Mouse (Mus musculus) embryonic facial prominence, embryonic 12.5 days (tissue): ENCODE results near the gene Ptprr. TPM values are rescaled to one million over a fixed set of nuclear protein-coding genes. Genes with fewer than 3 reads are reported as not detected.
A peak's percentile ranks its signal among the peaks of the same experiment; 100 is the strongest.

Experiments used
- ATAC-seq: fragments of 200-750 bp; cut with Nextera tagmentation; 2 replicates; pipeline ENCODE4 v1.8.0; 2017; ENCODE audit not compliant: insufficient number of reproducible peaks, insufficient read depth, low FRiP score, low TSS enrichment
- H3K27ac ChIP-seq: fragments of 300-500 bp; sonication (generic); 2 replicates; pipeline ENCODE4 v1.5.1; 2016; ENCODE audit warnings: mild to moderate bottlenecking
- H3K27me3 ChIP-seq: fragments of 300-500 bp; sonication (generic); 2 replicates; pipeline ENCODE4 v1.6.1; 2016; ENCODE audit warnings: mild to moderate bottlenecking, moderate library complexity
- H3K36me3 ChIP-seq: fragments of 300-500 bp; sonication (generic); 2 replicates; pipeline ENCODE4 v1.6.1; 2016; ENCODE audit warnings: mild to moderate bottlenecking
- H3K4me1 ChIP-seq: fragments of 300-500 bp; sonication (generic); 2 replicates; pipeline ENCODE4 v1.6.1; 2016
- H3K4me2 ChIP-seq: fragments of 300-500 bp; sonication (generic); replicated peaks from 2 replicates; pipeline ENCODE4 v1.6.1; 2016; ENCODE audit warnings: mild to moderate bottlenecking, moderate library complexity
- H3K4me3 ChIP-seq: fragments of 300-500 bp; sonication (generic); 2 replicates; pipeline ENCODE4 v1.5.1; 2016; ENCODE audit warnings: mild to moderate bottlenecking
- H3K9ac ChIP-seq: fragments of 300-500 bp; sonication (generic); 2 replicates; pipeline ENCODE4 v1.6.1; 2016; ENCODE audit warnings: mild to moderate bottlenecking, moderate library complexity
- H3K9me3 ChIP-seq: fragments of 300-500 bp; sonication (generic); 2 replicates; pipeline ENCODE4 v1.6.1; 2016; ENCODE audit warnings: mild to moderate bottlenecking, moderate library complexity
- WGBS: fragments of 180-500 bp; shearing (Covaris S2); methylation state at CpG from one replicate; pipeline ENCODE4 v1.1.7; 2016; 5-methylcytosine and 5-hydroxymethylcytosine counted together
- polyA plus RNA-seq: library from polyadenylated mRNA; unstranded; fragments of >200 nt; fragmentation: Nextera tagmentation; extraction: Ambion mirVana; gene quantifications from 2 replicates; pipeline ENCODE4 v1.2.1, GENCODE M21; 2016

Gene Ptprr
- polyA plus RNA-seq, 1 experiment from 2014 or later = 5.9 TPM

DNA sequence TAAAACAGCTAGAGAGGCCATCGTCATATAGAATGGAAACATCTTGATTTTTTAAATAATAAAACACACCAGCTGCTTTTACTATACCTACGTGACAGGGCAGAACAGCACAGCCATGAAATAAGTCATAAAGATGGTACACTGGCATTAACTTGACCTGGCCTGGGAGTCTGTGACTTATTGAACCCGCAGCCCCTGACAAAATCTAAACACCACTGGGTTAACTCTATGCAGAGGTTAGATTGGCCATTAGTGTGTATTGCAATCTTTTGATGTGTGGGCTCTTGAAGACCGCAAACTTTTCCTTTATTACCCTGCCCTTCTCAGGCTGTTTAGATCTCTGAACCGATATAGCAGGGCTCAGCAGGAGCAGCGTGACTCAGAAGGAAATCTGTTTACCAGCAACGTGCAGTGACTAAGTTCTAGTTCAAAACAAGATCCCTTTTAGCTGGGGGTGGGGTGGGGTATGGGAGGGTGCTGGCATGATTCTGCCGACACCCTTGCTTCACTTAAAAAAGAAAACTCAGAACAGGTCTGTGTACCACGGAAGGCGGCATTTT lies 157.4 kb downstream of the Ptprr start:
- H3K4me3 ChIP-seq = no peak overlapping the region

GRCm38 (mm10) chr10:116177390-116178179 lies 159.6 kb downstream of the Ptprr start:
- H3K4me1 ChIP-seq = no peaks in the 10 kb centered on the region
- H3K27ac ChIP-seq = no peak overlapping the region
- H3K27me3 ChIP-seq = no peaks in the 10 kb centered on the region
- WGBS = 53% methylated on average over 21 of the region's 21 CpGs
- no peaks in the 10 kb centered on the region for H3K9me3 ChIP-seq
- H3K9ac ChIP-seq = no peak overlapping the region
- H3K4me3 ChIP-seq = no peak overlapping the region
- H3K4me2 ChIP-seq = no peak overlapping the region; the same call in 1 of the 2 replicates
- H3K36me3 ChIP-seq = no peaks in the 10 kb centered on the region
- no peak; the same call in 1 of the 2 replicates for ATAC-seq

More for the DNA sequence above, 157.4 kb downstream of the Ptprr start:
- ATAC-seq = no peak
- no peak overlapping the region for H3K4me2 ChIP-seq
- no peaks in the 10 kb centered on the region for H3K27me3 ChIP-seq
- no peaks in the 10 kb centered on the region for H3K4me1 ChIP-seq
- H3K27ac ChIP-seq = no peak overlapping the region
- no peaks in the 10 kb centered on the region for H3K36me3 ChIP-seq
- no peaks in the 10 kb centered on the region for H3K9me3 ChIP-seq
- no peak overlapping the region for H3K9ac ChIP-seq
- 63% methylated on average over 10 of the region's 10 CpGs for WGBS

DNA sequence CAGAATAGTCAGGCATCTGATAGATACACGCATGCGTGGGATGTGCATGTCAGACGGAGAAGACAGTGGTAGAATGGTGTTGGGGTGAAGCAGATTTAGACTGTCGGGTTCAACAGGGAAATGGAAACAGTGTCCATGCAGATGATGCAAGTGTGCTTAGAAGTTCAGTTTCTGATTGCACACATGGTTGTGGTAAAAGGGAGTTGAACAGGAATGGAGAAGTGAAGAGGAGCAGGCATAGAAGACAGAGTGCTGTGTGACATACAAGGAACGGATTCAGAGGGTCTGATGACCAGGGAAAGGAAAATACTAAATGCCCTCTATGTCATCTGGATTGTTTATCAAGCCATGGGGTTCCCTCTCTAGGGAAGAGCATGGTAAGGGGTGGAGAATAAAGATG lies 163.2 kb downstream of the Ptprr start:
- no peak overlapping the region for H3K4me2 ChIP-seq
- no peaks in the 10 kb centered on the region for H3K36me3 ChIP-seq
- no peaks in the 10 kb centered on the region for H3K9me3 ChIP-seq
- no peak overlapping the region for H3K4me3 ChIP-seq
- 83% methylated on average over 5 of the region's 5 CpGs for WGBS
- no peaks in the 10 kb centered on the region for H3K27me3 ChIP-seq
- no peak for ATAC-seq
- H3K4me1 ChIP-seq = no peaks in the 10 kb centered on the region
- no peak overlapping the region for H3K9ac ChIP-seq
- no peak overlapping the region for H3K27ac ChIP-seq

- H3K4me2 ChIP-seq = no peak overlapping the region
- 86% methylated on average over 5 of the region's 5 CpGs for WGBS
- no peaks in the 10 kb centered on the region for H3K9me3 ChIP-seq
- no peak overlapping the region for H3K27ac ChIP-seq
- H3K4me3 ChIP-seq = no peak overlapping the region
- no peaks in the 10 kb centered on the region for H3K27me3 ChIP-seq
- H3K4me1 ChIP-seq = no peaks in the 10 kb centered on the region
- H3K36me3 ChIP-seq = no peaks in the 10 kb centered on the region
- H3K9ac ChIP-seq = no peak overlapping the region
- ATAC-seq = no peak
These were observed 164.2 kb downstream of the Ptprr start for GRCm38 (mm10) chr10:116182221-116182620.

- Histone ChIP-seq H3K36me3 (no peaks in the 10 kb centered on the region), H3K4me1 (no peaks in the 10 kb centered on the region), H3K4me3 (no peak overlapping the region), H3K4me2 (no peak overlapping the region), H3K9me3 (no peaks in the 10 kb centered on the region), H3K27me3 (no peaks in the 10 kb centered on the region), H3K9ac (no peak overlapping the region), H3K27ac (no peak overlapping the region)
- no peak for ATAC-seq
- 70% methylated on average over 3 of the region's 3 CpGs for WGBS
These were observed 165.2 kb downstream of the Ptprr start for GRCm38 (mm10) chr10:116183258-116183657.

GRCm38 (mm10) chr10:116191724-116192123 lies 173.7 kb downstream of the Ptprr start:
- ATAC-seq = no peak
- WGBS = 74% methylated on average over 2 of the region's 2 CpGs
- no peaks in the 10 kb centered on the region for H3K36me3 ChIP-seq
- H3K9ac ChIP-seq = no peak overlapping the region
- no peaks in the 10 kb centered on the region; the same call in 1 of the 2 replicates for H3K4me1 ChIP-seq
- no peaks in the 10 kb centered on the region for H3K9me3 ChIP-seq
- H3K27me3 ChIP-seq = no peaks in the 10 kb centered on the region
- no peak overlapping the region for H3K4me2 ChIP-seq
- H3K4me3 ChIP-seq = no peak overlapping the region
- H3K27ac ChIP-seq = no peak overlapping the region

GRCm38 (mm10) chr10:116192293-116192692 lies 174.3 kb downstream of the Ptprr start:
- Histone ChIP-seq H3K4me3 (no peak overlapping the region), H3K27me3 (no peaks in the 10 kb centered on the region), H3K27ac (no peak overlapping the region), H3K4me1 (peaks cover 3% of the 10 kb centered on the region; the same call in 1 of the 2 replicates), H3K9me3 (no peaks in the 10 kb centered on the region), H3K9ac (no peak overlapping the region), H3K36me3 (no peaks in the 10 kb centered on the region), H3K4me2 (no peak overlapping the region)
- WGBS = 85% methylated on average over 8 of the region's 8 CpGs
- no peak for ATAC-seq

GRCm38 (mm10) chr10:116194409-116194808 lies 176.4 kb downstream of the Ptprr start:
- no peak overlapping the region for H3K27ac ChIP-seq
- no peak overlapping the region for H3K9ac ChIP-seq
- 71% methylated on average over 8 of the region's 8 CpGs for WGBS
- ATAC-seq = no peak
- H3K4me2 ChIP-seq = no peak overlapping the region
- no peak overlapping the region for H3K4me3 ChIP-seq
- H3K36me3 ChIP-seq = no peaks in the 10 kb centered on the region
- no peaks in the 10 kb centered on the region for H3K9me3 ChIP-seq
- peaks cover 3% of the 10 kb centered on the region; the same call in 1 of the 2 replicates for H3K4me1 ChIP-seq
- no peaks in the 10 kb centered on the region for H3K27me3 ChIP-seq

- Histone ChIP-seq H3K9me3 (no peaks in the 10 kb centered on the region), H3K27ac (no peak overlapping the region), H3K4me1 (peaks cover 3% of the 10 kb centered on the region; the same call in 1 of the 2 replicates), H3K4me2 (peak overlapping the region; percentile 35), H3K4me3 (no peak overlapping the region), H3K27me3 (no peaks in the 10 kb centered on the region), H3K36me3 (no peaks in the 10 kb centered on the region), H3K9ac (0 out of 2 replicates have a peak overlapping the region, but pooled peaks have one; percentile 20)
- 19% methylated on average over 14 of the region's 14 CpGs for WGBS
- 0 out of 2 replicates have a peak, but pooled peaks have one; percentile 32 for ATAC-seq
These were observed 178.8 kb downstream of the Ptprr start for GRCm38 (mm10) chr10:116196596-116197415.

DNA sequence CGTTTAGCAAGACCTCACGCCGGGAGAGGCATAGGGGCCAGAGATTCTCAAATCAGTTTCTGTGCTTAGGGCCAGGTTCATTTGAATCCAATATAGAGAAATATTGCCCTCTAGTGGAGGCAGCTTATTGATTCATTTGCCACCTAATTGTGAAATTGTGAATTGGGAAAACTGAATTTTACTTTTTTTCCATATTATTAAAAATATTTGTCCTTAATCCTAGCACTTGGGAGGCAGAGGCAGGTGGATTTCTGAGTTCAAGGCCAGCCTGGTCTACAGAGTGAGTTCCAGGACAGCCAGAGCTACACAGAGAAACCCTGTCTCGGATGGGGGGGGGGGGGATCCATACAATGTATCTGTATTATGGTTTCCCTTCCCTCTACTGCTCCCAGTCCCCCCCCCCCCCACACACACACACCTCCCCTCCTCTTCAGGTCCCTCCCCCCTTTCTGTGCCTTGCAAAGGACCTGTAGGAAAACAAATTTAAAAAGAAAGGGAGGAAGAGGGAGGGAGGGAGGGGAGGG lies 179.5 kb downstream of the Ptprr start:
- Histone ChIP-seq H3K36me3 (no peaks in the 10 kb centered on the region), H3K27ac (no peak overlapping the region), H3K4me1 (peaks cover 3% of the 10 kb centered on the region; the same call in 1 of the 2 replicates), H3K9me3 (no peaks in the 10 kb centered on the region), H3K4me2 (peak overlapping the region; percentile 35), H3K9ac (no peak overlapping the region), H3K27me3 (no peaks in the 10 kb centered on the region), H3K4me3 (no peak overlapping the region)
- ATAC-seq = no peak
- 13% methylated on average over 4 of the region's 4 CpGs for WGBS

GRCm38 (mm10) chr10:116199035-116199434 lies 181.0 kb downstream of the Ptprr start:
- no peak overlapping the region for H3K4me2 ChIP-seq
- 28% methylated on average over 5 of the region's 5 CpGs for WGBS
- H3K4me1 ChIP-seq = peaks cover 3% of the 10 kb centered on the region; the same call in 1 of the 2 replicates
- H3K9ac ChIP-seq = no peak overlapping the region
- H3K27me3 ChIP-seq = no peaks in the 10 kb centered on the region
- ATAC-seq = no peak
- no peak overlapping the region for H3K27ac ChIP-seq
- H3K36me3 ChIP-seq = no peaks in the 10 kb centered on the region
- no peak overlapping the region for H3K4me3 ChIP-seq
- H3K9me3 ChIP-seq = no peaks in the 10 kb centered on the region
